Mouse (Mus musculus) skeletal muscle tissue, adult 2 months (tissue): ENCODE measurements around the gene Mlh3.

Experiments
- DNase-seq: peaks from one replicate; pipeline ENCODE4 v3.0.0-alpha.2; 2012; ENCODE audit warnings: low read depth, low spot score

Gene Mlh3

DNA sequence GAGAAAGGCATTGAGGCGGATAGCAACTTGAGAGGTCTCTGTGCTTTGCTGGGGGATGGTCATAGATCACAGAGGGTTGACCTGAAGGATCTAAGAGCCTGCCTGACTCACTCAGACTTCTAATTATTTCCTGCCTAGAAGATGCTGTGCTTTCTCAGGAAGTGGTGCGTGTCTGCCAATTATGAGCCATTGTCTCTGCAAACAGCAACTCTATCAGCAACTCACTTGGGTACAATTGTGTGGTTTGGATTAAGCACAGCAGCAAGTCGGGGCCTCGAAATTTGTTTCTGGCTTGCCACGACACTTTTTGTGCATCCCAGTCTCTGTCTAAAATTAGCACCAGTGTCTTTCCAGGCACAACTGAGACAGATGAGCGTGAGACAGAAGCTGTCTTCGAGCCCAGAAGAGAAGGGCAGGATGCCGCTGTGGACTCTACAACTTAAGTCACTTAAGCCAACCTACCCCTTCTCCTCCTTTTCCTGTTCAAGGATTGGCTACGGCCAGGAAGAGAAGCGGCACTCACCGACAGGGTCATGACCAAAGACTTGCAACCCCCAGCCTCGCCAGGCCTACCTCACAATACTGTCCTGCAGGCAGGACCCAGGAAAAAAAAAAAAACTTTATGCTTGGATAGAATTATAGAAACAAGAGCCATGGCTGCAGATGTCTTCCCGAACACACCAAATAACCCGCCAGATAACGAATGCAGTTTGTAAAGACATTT, 42.4 kb downstream of the Mlh3 start:
- DNase-seq, result no peak

GRCm38 (mm10) chr12:85227227-85227626, 43.2 kb downstream of the Mlh3 start:
- peak; percentile 84 for DNase-seq

GRCm38 (mm10) chr12:85219905-85220290, 50.5 kb downstream of the Mlh3 start:
- DNase-seq, result no peak

DNA sequence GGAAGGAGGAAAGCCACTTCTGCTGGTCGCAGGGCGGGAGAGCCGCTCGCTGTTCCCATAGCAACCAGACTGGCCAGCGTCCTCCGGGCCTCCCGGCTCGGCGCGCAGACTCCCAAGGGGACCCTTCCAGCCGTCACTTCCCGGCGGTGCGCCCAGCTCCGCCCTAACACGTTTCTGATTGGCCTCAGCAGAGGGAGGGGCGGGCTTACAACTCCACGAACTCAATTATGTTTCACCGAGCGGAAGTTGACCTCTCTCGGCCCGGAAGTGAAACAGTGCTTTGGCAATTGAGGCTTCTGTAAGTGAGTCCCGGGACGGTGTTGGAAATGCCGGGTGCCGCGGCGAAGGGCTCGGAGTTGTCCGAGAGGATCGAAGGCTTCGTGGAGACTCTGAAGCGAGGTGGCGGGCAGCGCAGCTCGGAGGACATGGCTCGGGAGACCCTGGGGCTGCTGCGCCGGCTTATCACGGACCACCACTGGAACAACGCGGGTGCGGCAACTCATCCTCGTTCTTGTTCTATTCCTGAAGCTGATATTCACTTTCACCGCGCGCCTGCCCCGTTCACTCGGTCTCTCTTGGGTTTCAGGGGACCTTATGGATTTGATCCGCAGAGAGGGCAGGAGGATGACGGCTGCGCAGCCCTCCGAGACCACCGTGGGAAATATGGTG, 51.0 kb downstream of the Mlh3 start, which contains the start of gene Eif2b2:
TSS of gene Eif2b2 (plus strand) at position 246 of the 669 bp plus-strand sequence.
- DNase-seq, result peak; percentile 98

DNA sequence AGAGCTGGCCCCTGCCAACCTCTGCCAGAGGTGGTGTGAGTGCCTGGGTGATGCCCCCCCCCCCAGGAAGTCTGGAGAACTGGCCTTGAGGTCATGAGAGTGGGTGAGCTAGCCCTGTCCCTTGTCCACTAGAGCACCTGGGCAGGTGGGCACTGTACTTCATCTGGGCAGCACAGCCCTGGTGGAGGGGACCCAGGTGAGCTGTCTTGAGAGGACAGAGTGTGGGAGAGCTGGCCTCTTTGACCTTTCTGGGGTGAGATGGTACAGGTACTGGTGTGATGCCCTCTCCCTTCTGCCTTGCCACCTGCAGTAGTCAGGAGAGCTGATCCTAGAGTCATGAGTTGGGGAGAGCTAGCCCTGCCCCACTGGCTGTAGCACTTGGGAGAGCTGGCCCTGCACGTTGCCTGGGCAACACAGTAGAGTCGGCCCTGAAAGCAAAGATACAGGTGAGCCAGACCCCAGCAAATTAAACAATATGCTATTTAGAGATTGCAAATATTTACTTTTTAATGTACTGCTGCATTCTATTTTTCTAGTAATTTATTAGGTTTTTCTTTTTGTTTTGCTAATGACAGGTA, 52.6 kb downstream of the Mlh3 start:
- no peak for DNase-seq

DNA sequence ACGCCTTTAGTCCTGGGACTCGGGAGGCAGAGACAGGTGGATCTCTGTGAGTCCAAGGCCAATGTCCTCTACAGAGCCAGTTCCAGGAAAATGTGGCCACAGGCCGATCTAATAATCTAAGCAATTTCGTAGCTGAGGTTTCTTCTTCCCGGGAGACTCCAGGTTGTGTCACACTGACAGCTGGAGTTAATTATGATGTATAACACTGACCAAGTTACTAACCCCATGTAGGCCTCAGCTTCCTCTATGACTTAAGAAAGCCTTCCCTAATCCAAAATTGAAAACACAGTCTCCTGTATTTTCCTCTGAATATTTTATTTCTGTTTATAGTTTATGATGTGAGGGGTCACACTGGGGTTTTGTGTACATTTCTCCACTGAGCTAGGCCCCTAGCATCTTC, 55.4 kb downstream of the Mlh3 start:
- no peak for DNase-seq

- no peak for DNase-seq
Observed at GRCm38 (mm10) chr12:85208687-85209199, 61.7 kb downstream of the Mlh3 start.

DNA sequence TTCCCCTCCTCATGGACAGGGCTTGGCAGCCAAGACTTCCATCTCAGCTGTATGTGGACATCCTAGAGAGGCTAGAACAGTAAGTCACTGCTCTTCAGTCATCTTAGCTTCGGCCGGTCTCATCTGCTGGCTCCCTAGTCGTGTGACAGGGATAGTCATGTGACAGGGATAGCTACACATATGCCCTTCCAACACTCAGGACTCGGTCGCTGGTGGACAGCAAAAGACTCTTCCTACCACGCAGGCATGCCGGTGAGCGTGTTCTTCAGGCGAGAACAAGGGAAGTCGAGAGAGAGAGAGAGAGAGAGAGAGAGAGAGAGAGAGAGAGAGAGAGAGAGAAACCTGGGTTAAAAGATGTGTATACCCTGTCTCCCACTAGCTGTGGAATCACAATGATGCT, 65.0 kb downstream of the Mlh3 start:
- no peak for DNase-seq

DNA sequence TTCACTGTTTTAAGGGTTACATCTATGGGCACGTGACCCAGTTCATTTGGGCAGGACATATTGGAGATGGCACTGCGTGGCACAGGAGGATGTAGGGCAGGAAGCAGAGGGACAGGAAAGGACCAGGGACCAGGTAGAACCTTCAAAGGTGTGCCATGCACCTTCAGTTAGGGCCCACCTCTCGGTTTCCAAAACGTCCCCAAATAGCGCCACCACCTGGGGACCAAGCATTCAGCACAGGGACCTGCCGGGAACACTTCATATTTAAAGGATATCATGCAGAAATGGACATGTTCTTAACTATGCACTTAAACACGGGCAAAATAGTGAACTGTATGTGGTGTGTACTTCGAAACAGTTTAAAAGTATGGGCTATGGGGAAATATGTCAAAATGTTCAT, 66.3 kb downstream of the Mlh3 start:
- DNase-seq, result no peak

- DNase-seq, result no peak
Observed at GRCm38 (mm10) chr12:85203699-85204098, 66.7 kb downstream of the Mlh3 start.

DNA sequence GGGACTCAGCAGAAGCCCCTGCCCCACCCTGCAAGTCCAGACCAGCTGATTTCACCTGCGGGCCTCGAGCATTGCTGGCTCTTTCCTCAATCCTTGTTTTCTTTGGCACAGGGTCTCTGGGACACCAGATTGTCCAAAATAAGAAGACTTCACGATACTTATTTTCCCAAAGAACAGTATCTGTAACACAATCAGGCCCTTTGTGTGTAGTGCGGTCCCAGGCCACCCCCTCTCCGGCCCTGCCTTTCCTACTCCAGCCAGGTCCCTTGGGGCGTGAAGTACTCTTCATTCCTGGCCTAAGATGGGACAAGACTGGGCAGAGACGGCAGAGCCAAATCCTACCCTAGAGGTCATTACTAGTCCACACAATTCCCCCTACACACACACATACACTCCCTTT, 68.2 kb downstream of the Mlh3 start:
- DNase-seq, result no peak

DNA sequence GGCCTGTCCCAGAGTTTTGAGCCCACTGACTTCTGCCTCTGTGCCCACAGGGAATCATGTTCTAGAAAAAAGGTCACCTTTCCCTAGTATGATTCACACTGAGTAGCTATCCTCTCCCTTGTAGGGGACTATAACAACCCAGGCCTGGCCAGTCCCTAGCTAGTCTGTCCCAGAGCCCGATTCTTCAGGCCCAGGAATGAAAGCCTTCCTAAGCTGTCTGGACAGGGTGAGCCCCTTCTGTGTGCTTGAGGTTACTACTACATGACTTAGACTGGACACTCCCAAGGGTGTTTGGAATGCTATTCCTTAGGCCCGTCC, 68.6 kb downstream of the Mlh3 start:
- DNase-seq, result no peak

DNA sequence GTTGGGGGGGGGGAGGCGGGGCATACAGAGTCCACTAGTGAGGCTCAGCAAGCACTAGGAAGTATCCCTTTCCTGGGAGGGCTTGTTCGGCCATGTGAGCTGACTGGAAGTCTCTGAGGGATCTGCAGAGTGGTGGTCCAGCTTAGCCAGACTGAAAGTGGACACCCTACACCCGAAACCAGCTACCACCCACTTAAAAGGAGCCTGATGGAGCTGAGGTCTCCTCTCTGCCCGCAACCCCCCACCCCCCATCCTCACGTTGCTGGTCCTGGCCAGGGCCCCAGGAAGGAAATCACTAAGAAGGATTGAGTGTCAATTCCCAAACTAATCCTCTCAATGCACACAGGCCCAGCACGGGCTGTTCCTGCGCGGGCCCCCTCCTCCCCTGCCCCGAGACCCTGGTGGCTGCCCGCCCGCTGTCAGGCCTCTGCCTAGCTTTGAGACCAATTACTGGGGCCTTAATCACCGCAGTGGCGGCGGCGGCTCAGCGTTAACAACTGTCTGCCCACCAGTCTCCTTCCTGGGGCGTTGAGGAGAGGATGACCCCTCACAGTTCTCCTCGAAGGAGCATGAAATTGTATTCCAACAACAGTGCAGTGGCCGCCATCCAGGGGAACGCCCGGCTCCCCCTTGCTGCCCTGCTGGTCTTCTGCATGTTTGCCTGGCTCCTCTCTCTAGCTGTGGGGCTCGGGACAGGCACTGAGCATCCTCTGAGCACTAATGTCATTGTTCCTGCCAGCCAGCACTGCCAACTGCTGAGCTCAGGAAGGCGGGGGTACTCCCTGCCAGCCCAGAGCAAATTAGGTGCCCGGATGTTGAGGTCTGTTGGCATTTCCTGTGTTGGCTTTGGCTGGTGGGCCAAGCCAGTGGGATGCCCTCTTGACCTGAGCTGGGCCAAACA, 69.2 kb downstream of the Mlh3 start:
- no peak for DNase-seq

DNA sequence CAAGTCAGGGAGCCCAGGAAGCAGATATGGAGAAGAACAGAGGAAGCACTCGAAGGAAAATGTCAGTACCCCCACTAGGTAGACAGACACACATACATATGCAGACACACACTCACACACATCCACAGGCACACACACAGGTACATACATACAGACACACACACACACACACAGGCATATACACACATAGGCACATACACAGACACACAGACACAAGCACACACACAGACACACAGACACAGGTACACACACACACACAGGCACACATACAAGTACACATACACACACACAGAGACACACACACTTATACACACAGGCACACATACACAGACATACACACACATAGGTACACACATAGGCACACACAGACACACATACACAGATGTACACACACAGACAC, 70.4 kb downstream of the Mlh3 start:
- DNase-seq, result no peak

DNA sequence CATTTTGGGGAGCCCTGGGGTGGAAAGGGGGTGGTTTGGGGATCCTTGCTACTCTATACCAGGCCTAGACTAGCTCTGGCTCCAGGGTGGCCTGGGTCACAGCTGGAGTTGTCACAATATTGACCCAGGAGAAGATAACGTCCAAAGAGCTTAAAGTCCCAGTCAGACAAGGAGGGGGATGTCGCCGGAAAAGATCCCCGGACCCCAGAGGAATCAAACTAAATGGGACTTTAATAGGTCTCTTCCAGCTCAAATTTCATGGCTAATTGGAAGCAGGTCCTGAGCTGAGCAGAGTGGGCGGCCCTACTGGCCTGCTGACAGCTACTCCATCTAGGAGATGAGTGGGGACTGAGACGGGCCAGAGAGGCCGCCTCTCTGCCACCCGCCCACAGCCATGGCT, 72.5 kb downstream of the Mlh3 start:
- no peak for DNase-seq

GRCm38 (mm10) chr12:85197371-85197770, 73.0 kb downstream of the Mlh3 start:
- DNase-seq, result no peak

DNA sequence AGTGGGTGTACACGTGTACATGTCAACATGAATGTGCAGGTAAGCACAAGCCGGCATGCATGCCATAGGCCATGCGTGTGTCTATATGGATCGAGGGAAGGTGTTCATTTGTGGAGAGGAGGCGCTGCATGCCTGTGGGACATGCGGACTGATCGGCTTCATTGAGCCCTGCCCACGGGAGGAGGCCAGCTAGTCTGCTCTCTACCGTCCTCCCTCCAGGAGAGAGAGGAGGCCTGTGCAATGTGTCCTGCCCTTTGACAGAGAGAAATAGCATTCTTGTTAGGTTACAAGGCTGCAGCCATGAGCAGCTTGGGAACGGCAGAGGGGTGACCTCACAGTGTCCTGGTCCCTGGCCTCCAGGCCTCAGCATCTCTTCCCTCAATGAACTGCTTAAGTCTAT, 74.2 kb downstream of the Mlh3 start:
- no peak for DNase-seq

- peak; percentile 73 for DNase-seq
Observed at GRCm38 (mm10) chr12:85195086-85195485, 75.3 kb downstream of the Mlh3 start.

DNA sequence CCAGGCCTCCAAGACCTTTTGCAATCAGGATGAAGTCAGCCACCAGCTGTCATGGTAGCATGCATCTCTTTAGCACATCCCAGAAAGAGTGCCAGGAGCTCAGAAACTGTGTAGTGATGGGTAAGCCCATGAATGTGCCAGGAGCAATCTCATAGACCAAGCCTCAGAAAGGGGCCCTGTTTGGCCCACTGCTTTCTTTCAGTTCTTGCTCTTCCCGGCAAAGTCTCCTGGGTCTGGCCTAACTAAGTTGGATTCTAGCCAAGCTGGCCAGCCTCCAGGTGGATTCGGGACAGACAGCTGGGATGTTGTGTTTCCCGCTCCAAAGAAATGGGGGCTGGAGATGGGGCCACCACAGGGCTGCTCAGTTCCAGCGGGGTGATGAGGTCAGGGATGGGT, 75.8 kb downstream of the Mlh3 start:
- peak; percentile 86 for DNase-seq

GRCm38 (mm10) chr12:85193923-85194622, 76.3 kb downstream of the Mlh3 start:
- no peak for DNase-seq

DNA sequence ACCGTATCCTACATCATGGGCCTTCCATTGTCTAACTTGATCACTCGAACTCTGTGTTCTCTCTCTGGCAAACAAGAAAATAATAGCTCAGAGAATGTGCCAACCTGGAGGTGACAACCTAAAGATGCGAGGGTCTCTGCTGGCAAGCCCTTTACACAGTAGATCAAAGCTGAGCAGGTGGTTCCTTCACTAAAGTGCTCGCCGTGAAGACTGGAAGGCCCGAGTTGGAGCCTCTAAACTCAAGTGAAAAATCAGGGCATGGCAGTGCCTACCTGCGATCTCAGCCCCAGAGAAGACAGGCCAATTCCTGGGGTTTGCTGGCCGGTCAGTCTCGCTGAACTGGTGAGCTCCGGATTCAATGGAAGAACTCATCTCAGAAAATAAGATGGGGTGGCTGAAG, 77.3 kb downstream of the Mlh3 start:
- DNase-seq, result no peak
